Mouse (Mus musculus): ENCODE results near the gene Mpv17l2.

DNA sequence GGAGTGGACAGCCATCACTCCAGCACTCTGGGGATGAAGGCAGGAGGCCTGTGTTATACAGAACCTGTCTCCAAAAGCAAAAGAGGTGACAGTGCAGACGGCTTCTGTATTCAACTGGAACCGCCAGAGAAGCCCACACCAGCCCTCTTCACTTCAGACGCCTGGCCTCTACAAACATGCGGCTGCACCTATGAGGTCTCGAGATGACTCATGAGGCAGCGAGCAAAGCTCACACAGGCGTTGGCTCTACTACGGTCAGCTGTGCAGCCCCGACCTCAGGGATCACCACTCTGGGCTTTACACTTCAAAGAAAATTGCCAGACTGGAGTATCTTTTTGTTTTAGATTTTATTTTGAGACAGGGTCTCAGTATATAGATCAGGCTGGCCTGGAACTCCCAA, 12.1 kb upstream of the Mpv17l2 start:
- TF ChIP-seq CTCF (IDR thresholded peaks at IDR 0.05; ENCODE audit: borderline replicate concordance, extremely low read depth, insufficient read depth, insufficient read length): no peak
- TF ChIP-seq POLR2A (IDR thresholded peaks at IDR 0.05; ENCODE audit: borderline replicate concordance, extremely low read depth, insufficient read depth, insufficient read length, poor library complexity, severe bottlenecking): no peak

Data from brain, embryonic 14.5 days (tissue).